Mouse (Mus musculus) MEL (cell line): Measurements from ENCODE around the gene Ppib. TPM values are rescaled to one million over a fixed set of nuclear protein-coding genes. Genes with fewer than 3 reads are reported as not detected.

Source experiments
- DNase-seq: peaks from one replicate; pipeline ENCODE4 v3.0.0; 2011; ENCODE audit warnings: low read depth, low spot score
- H3K27ac ChIP-seq: 2 replicates; pipeline ENCODE4 v1.5.1; 2012; ENCODE audit warnings: low read depth, mild to moderate bottlenecking, control low read depth, low read length, moderate library complexity; ENCODE audit not compliant: control insufficient read depth
- H3K27me3 ChIP-seq, 2 experiments: fragments of 150-350 bp in 1 of 2; sonication (generic) in 1 of 2; 2 replicates each; pipeline ENCODE4 v1.6.1; 2012; ENCODE audit warnings: low read length in 2 of 2, mild to moderate bottlenecking in 2 of 2, improper control_type of control experiment in 1 of 2, moderate library complexity in 1 of 2; ENCODE audit not compliant: insufficient read depth in 2 of 2, control insufficient read depth in 1 of 2
- H3K36me3 ChIP-seq, 2 experiments: 2 replicates each; pipeline ENCODE4 v1.6.1; 2012 to 2014; ENCODE audit warnings: low read length in 2 of 2, improper control_type of control experiment in 1 of 2, inconsistent platforms in 1 of 2, mild to moderate bottlenecking in 1 of 2; ENCODE audit not compliant: insufficient read depth in 2 of 2, control insufficient read depth in 1 of 2
- H3K4me1 ChIP-seq, 2 experiments: fragments of 150-350 bp in 1 of 2; sonication (generic) in 1 of 2; 2 replicates each; pipeline ENCODE4 v1.6.1; 2012; ENCODE audit warnings: low read length in 2 of 2, improper control_type of control experiment in 1 of 2, mild to moderate bottlenecking in 1 of 2; ENCODE audit not compliant: insufficient read depth in 2 of 2, control insufficient read depth in 1 of 2
- H3K4me3 ChIP-seq, 2 experiments: fragments of 150-350 bp in 1 of 2; sonication (generic) in 1 of 2; 2 replicates each; pipeline ENCODE4 v1.5.1; 2012; ENCODE audit warnings: low read depth in 2 of 2, low read length in 2 of 2, mild to moderate bottlenecking in 2 of 2, moderate library complexity in 2 of 2, control low read depth in 1 of 2, improper control_type of control experiment in 1 of 2; ENCODE audit not compliant: control insufficient read depth in 1 of 2, insufficient read depth in 1 of 2
- H3K79me2 ChIP-seq: 2 replicates; pipeline ENCODE4 v1.6.1; 2012; ENCODE audit warnings: mild to moderate bottlenecking, low read length, moderate library complexity; ENCODE audit not compliant: control insufficient read depth, poor library complexity, insufficient read depth
- H3K9ac ChIP-seq: 2 replicates; pipeline ENCODE4 v1.6.1; 2012; ENCODE audit warnings: low read depth, mild to moderate bottlenecking, control low read depth, low read length, moderate library complexity; ENCODE audit not compliant: control insufficient read depth, poor library complexity, severe bottlenecking
- H3K9me3 ChIP-seq: fragments of 150-350 bp; sonication (generic); replicated peaks from 2 replicates; pipeline ENCODE4 v1.6.1; 2012; ENCODE audit warnings: mild to moderate bottlenecking, low read length, improper control_type of control experiment, moderate library complexity; ENCODE audit not compliant: insufficient read depth
- CHD1 ChIP-seq: IDR thresholded peaks from 2 replicates; pipeline ENCODE4 v1.6.1; 2012; ENCODE audit warnings: low read depth, mild to moderate bottlenecking, inconsistent platforms, low read length, improper control_type of control experiment
- CHD2 ChIP-seq: IDR thresholded peaks from 2 replicates; pipeline ENCODE4 v1.6.1; 2011; ENCODE audit warnings: low read length, improper control_type of control experiment
- E2F4 ChIP-seq: IDR thresholded peaks from 2 replicates; pipeline ENCODE4 v1.6.1; 2011; ENCODE audit warnings: low read depth, low read length, improper control_type of control experiment, borderline replicate concordance
- ELF1 ChIP-seq: IDR thresholded peaks from 2 replicates; pipeline ENCODE4 v1.6.1; 2014; ENCODE audit warnings: low read depth, mild to moderate bottlenecking, inconsistent platforms, low read length, improper control_type of control experiment, moderate library complexity
- ETS1 ChIP-seq: IDR thresholded peaks from 2 replicates; pipeline ENCODE4 v1.6.1; 2012; ENCODE audit warnings: low read depth, mild to moderate bottlenecking, inconsistent platforms, low read length, improper control_type of control experiment, moderate library complexity
- JUND ChIP-seq: IDR thresholded peaks from 2 replicates; pipeline ENCODE4 v1.6.1; 2011; ENCODE audit warnings: low read depth, mild to moderate bottlenecking, improper control_type of control experiment, low read length
- MAX ChIP-seq: IDR thresholded peaks from 2 replicates; pipeline ENCODE4 v1.6.1; 2011; ENCODE audit warnings: low read length, improper control_type of control experiment
- MEF2A ChIP-seq: IDR thresholded peaks from 2 replicates; pipeline ENCODE4 v1.6.1; 2014; ENCODE audit warnings: low read depth, mild to moderate bottlenecking, inconsistent platforms, low read length, improper control_type of control experiment; ENCODE audit not compliant: poor library complexity, insufficient replicate concordance, severe bottlenecking; ENCODE audit errors: extremely low read depth
- MXI1 ChIP-seq: IDR thresholded peaks from 2 replicates; pipeline ENCODE4 v1.6.1; 2011; ENCODE audit warnings: mild to moderate bottlenecking, low read depth, low read length, improper control_type of control experiment
- MYC ChIP-seq: IDR thresholded peaks from 2 replicates; pipeline ENCODE4 v1.6.1; 2011; ENCODE audit warnings: low read depth, mild to moderate bottlenecking, low read length, improper control_type of control experiment, moderate library complexity
- NELFE ChIP-seq: IDR thresholded peaks from 2 replicates; pipeline ENCODE4 v1.6.1; 2011; ENCODE audit warnings: low read depth, low read length, improper control_type of control experiment
- NRF1 ChIP-seq: IDR thresholded peaks from 2 replicates; pipeline ENCODE4 v1.6.1; 2014; ENCODE audit warnings: low read depth, mild to moderate bottlenecking, inconsistent platforms, low read length, improper control_type of control experiment, moderate library complexity; ENCODE audit not compliant: poor library complexity, insufficient read depth, severe bottlenecking
- POLR2AphosphoS2 ChIP-seq: IDR thresholded peaks from 2 replicates; pipeline ENCODE4 v1.6.1; 2011; ENCODE audit warnings: low read length, improper control_type of control experiment
- POLR2AphosphoS5 ChIP-seq: IDR thresholded peaks from 2 replicates; pipeline ENCODE4 v1.6.1; 2012; ENCODE audit warnings: low read depth, borderline replicate concordance, mild to moderate bottlenecking, inconsistent platforms, low read length, moderate library complexity, mixed read lengths
- SIN3A ChIP-seq: IDR thresholded peaks from 2 replicates; pipeline ENCODE4 v1.6.1; 2012; ENCODE audit warnings: low read length, improper control_type of control experiment, inconsistent platforms
- TAL1 ChIP-seq: IDR thresholded peaks from 2 replicates; pipeline ENCODE4 v1.6.1; 2012; ENCODE audit warnings: mild to moderate bottlenecking, inconsistent platforms, low read length, moderate library complexity, mixed read lengths
- TBP ChIP-seq: IDR thresholded peaks from 2 replicates; pipeline ENCODE4 v1.8.0; 2011; ENCODE audit warnings: low read depth, low read length, improper control_type of control experiment
- UBTF ChIP-seq: IDR thresholded peaks from 2 replicates; pipeline ENCODE4 v1.6.1; 2012; ENCODE audit warnings: low read depth, mild to moderate bottlenecking, inconsistent platforms, low read length, improper control_type of control experiment, moderate library complexity, borderline replicate concordance; ENCODE audit not compliant: insufficient read depth
- USF1 ChIP-seq: IDR thresholded peaks from 2 replicates; pipeline ENCODE4 v1.6.1; 2014; ENCODE audit warnings: low read depth, mild to moderate bottlenecking, inconsistent platforms, low read length, improper control_type of control experiment, moderate library complexity
- ZKSCAN1 ChIP-seq: IDR thresholded peaks from 2 replicates; pipeline ENCODE4 v1.6.1; 2012; ENCODE audit warnings: low read depth, mild to moderate bottlenecking, inconsistent platforms, low read length, improper control_type of control experiment, moderate library complexity
- ZNF384 ChIP-seq: IDR thresholded peaks from 2 replicates; pipeline ENCODE4 v1.6.1; 2012; ENCODE audit warnings: low read depth, mild to moderate bottlenecking, inconsistent platforms, low read length, improper control_type of control experiment
- polyA plus RNA-seq, 2 experiments: library from polyadenylated mRNA; stranded (reverse) in 1 of 2; unstranded in 1 of 2; fragments of >175 nt in 1 of 2; fragments of >200 nt in 1 of 2; gene quantifications; 2 replicates each; pipeline versions ENCODE4 v1.2.1 to v1.2.4; 2012; ENCODE audit warnings: low replicate concordance in 2 of 2, low read depth in 1 of 2; ENCODE audit not compliant: insufficient read length in 2 of 2, insufficient read depth in 1 of 2, missing spikeins in 1 of 2
- total RNA-seq: library from RNA; depleted of rRNA; stranded (reverse); fragments of 300-350 nt; gene quantifications from 2 replicates; pipeline ENCODE4 v1.2.3, GENCODE M21; 2012

Gene Ppib
- total and polyA plus RNA-seq, 3 experiments: 291 to 413 TPM; not detected in 1

GRCm38 (mm10) chr9:66109574-66109973 lies 49.6 kb downstream of the Ppib start:
- no peaks in the 10 kb centered on the region for H3K27me3 ChIP-seq
- H3K27ac ChIP-seq: no peak overlapping the region
- no peaks in the 10 kb centered on the region; a peak in 1 of 4 replicates for H3K4me1 ChIP-seq
- DNase-seq: no peak
- H3K9me3 ChIP-seq: no peaks in the 10 kb centered on the region
- no peak overlapping the region for H3K9ac ChIP-seq
- peaks cover 2 to 21% of the 10 kb centered on the region in 2 experiments for H3K36me3 ChIP-seq
- H3K4me3 ChIP-seq: no peak overlapping the region
- 0 out of 2 replicates have a peak, but pooled peaks cover 1% of the 10 kb centered on the region for H3K79me2 ChIP-seq
- TF ChIP-seq UBTF (no peak), NELFE (no peak), POLR2AphosphoS2 (no peak), CHD1 (no peak), E2F4 (no peak), ZNF384 (no peak), MEF2A (no peak), JUND (no peak), NRF1 (no peak)
- TF ChIP-seq, all 39 proteins: peak for 0

- TF ChIP-seq USF1 (no peak), CHD2 (no peak), MAX (no peak), MYC (no peak), POLR2AphosphoS5 (no peak), TAL1 (no peak), MEF2A (no peak), ELF1 (no peak), TBP (no peak), NRF1 (no peak), ETS1 (no peak), CHD1 (no peak), ZKSCAN1 (no peak), JUND (no peak), MXI1 (no peak), NELFE (no peak), SIN3A (no peak)
- TF ChIP-seq, all 39 proteins: peak for 0
- no peak overlapping the region for H3K9ac ChIP-seq
- peaks cover 0 to 2% of the 10 kb centered on the region in 2 experiments; a peak in 1 of 4 replicates for H3K4me1 ChIP-seq
- H3K27ac ChIP-seq: no peak overlapping the region
- H3K36me3 ChIP-seq: peaks cover 7 to 18% of the 10 kb centered on the region in 2 experiments
- no peaks in the 10 kb centered on the region for H3K27me3 ChIP-seq
- H3K9me3 ChIP-seq: no peaks in the 10 kb centered on the region
- DNase-seq: no peak
- 0 out of 2 replicates have a peak, but pooled peaks cover 1% of the 10 kb centered on the region for H3K79me2 ChIP-seq
- no peak overlapping the region for H3K4me3 ChIP-seq
These were observed 50.1 kb downstream of the Ppib start for GRCm38 (mm10) chr9:66110126-66110525.
